Mouse (Mus musculus): ENCODE data around the gene Negr1.

DNA sequence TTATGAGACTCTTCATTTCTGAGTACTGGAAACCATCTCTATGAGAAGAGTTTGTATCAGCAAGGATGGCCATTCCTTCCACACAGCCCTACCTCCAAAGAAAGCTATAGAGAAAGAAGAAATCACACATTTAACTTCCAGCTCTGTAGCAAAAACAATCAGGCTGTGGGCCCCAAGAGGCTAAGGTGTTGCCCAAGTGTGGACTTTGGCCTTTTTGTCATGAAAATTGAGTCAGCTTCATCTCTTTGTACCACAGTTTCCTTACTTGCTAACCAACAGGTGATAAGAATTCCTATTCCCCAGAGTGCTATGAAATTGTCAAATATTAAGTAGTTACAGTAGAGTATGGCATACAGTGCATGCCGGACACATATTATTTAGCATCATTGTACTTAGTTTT, 369.9 kb downstream of the Negr1 start:
- TF ChIP-seq EP300 (IDR thresholded peaks at IDR 0.05; ENCODE audit: low read length) (no peak), ZMIZ1 (IDR thresholded peaks at IDR 0.05; ENCODE audit: low read depth, low read length) (no peak), CTCF (conservative IDR thresholded peaks at IDR 0.05 in 1 of 2, IDR thresholded peaks at IDR 0.05 in 1 of 2; ENCODE audit: low read depth in 2 of 2, low read length in 2 of 2) (no peak), E2F4 (IDR thresholded peaks at IDR 0.05; ENCODE audit: insufficient replicate concordance, low read depth, low read length) (no peak), JUN (IDR thresholded peaks at IDR 0.05; ENCODE audit: insufficient read depth, low read depth, low read length) (no peak), ZKSCAN1 (IDR thresholded peaks at IDR 0.05; ENCODE audit: borderline replicate concordance, low read depth, low read length) (no peak), SMC3 (IDR thresholded peaks at IDR 0.05; ENCODE audit: low read depth, low read length) (no peak), SIN3A (IDR thresholded peaks at IDR 0.05; ENCODE audit: low read length) (no peak), MAZ (IDR thresholded peaks at IDR 0.05; ENCODE audit: low read depth, low read length) (no peak), NELFE (IDR thresholded peaks at IDR 0.05; ENCODE audit: low read depth, low read length) (no peak), POLR2A (IDR thresholded peaks at IDR 0.05; ENCODE audit: low read depth, low read length) (no peak), TCF12 (IDR thresholded peaks at IDR 0.05; ENCODE audit: low read depth, low read length) (no peak), RAD21 (IDR thresholded peaks at IDR 0.05; ENCODE audit: low read depth, low read length) (no peak), HCFC1 (IDR thresholded peaks at IDR 0.05; ENCODE audit: low read depth, low read length) (no peak)
